Mouse (Mus musculus) heart, embryonic 11.5 days (tissue): ENCODE results near the gene Iqsec1. TPM values are rescaled to one million over a fixed set of nuclear protein-coding genes. Genes with fewer than 3 reads are reported as not detected.
A peak's percentile ranks its signal among the peaks of the same experiment; 100 is the strongest.

Experiments
- ATAC-seq: fragments of 200-750 bp; cut with Nextera tagmentation; replicated peaks from 2 replicates; pipeline ENCODE4 v1.8.0; 2017; ENCODE audit warnings: moderate library complexity; ENCODE audit not compliant: insufficient number of reproducible peaks, low FRiP score, low TSS enrichment
- H3K27ac ChIP-seq: fragments of 300-500 bp; sonication (generic); 2 replicates; pipeline ENCODE4 v1.5.1; 2014; ENCODE audit warnings: mild to moderate bottlenecking, low read depth, low read length
- H3K27me3 ChIP-seq: fragments of 300-500 bp; sonication (generic); 2 replicates; pipeline ENCODE4 v1.6.1; 2014; ENCODE audit warnings: mild to moderate bottlenecking, low read length, mixed read lengths; ENCODE audit not compliant: control insufficient read depth, insufficient read depth
- H3K36me3 ChIP-seq: fragments of 300-500 bp; sonication (generic); 2 replicates; pipeline ENCODE4 v1.6.1; 2014; ENCODE audit warnings: mild to moderate bottlenecking, low read length, moderate library complexity, mixed read lengths; ENCODE audit not compliant: control insufficient read depth, insufficient read depth
- H3K4me1 ChIP-seq: fragments of 300-500 bp; sonication (generic); 2 replicates; pipeline ENCODE4 v1.6.1; 2014; ENCODE audit warnings: low read length; ENCODE audit not compliant: control insufficient read depth, insufficient read depth
- H3K4me2 ChIP-seq: fragments of 300-500 bp; sonication (generic); 2 replicates; pipeline ENCODE4 v1.6.1; 2014; ENCODE audit warnings: mild to moderate bottlenecking, moderate library complexity
- H3K4me3 ChIP-seq: fragments of 300-500 bp; sonication (generic); 2 replicates; pipeline ENCODE4 v1.5.1; 2014; ENCODE audit warnings: low read depth, low read length
- H3K9ac ChIP-seq: fragments of 300-500 bp; sonication (generic); 2 replicates; pipeline ENCODE4 v1.6.1; 2014; ENCODE audit warnings: mild to moderate bottlenecking, low read depth, low read length, moderate library complexity
- H3K9me3 ChIP-seq: fragments of 300-500 bp; sonication (generic); replicated peaks from 2 replicates; pipeline ENCODE4 v1.6.1; 2016; ENCODE audit warnings: low read length; ENCODE audit not compliant: control insufficient read depth
- WGBS: fragments of 180-500 bp; shearing (Covaris S2); extraction: QIAGEN DNeasy Blood & Tissue Kit; methylation state at CpG from one replicate; pipeline ENCODE4 v1.1.7; 2014; ENCODE audit not compliant: insufficient replicate concordance; 5-methylcytosine and 5-hydroxymethylcytosine counted together
- polyA plus RNA-seq: library from polyadenylated mRNA; unstranded; fragments of >200 nt; fragmentation: Nextera tagmentation; extraction: Ambion mirVana; gene quantifications from 2 replicates; pipeline ENCODE4 v1.2.1, GENCODE M21; 2014

Gene Iqsec1
- polyA plus RNA-seq, 1 experiment from 2014 or later, result 18.1 TPM

DNA sequence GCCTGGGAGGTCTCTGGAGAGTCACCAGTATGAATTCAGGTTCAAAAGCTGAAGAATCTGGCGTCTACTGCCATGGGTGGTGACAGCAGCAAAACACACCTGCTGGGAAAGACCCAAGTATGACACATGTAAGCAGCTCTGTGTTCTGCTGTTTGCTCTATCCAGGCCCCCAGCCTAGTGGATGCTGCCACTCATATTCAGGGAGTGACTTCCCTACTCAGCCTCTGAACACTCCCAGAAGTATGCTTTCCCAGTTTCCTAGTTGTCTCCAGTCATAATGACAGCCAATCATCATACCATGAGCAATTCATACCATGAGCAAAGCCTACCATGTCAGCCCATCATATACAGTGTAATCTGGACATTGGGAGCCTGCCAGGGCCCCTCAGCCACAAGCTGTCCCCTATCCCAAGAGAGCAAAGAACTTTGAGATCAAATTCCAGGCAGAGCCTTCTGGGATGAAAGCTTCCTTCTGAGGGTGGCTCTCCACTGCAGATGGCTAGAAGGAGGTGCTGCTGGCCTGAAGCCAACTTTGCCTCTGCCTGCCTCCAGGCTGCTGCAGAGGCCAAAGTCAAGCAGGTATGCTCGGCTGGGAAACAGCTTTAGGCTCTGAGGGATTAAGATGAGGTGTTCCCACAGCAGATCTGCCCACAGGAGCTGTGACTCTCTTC lies 42.8 kb downstream of the Iqsec1 start:
- Histone ChIP-seq H3K27me3 (no peaks in the 10 kb centered on the region), H3K4me1 (peaks cover 33% of the 10 kb centered on the region), H3K9ac (no peak overlapping the region), H3K4me2 (no peak overlapping the region), H3K27ac (no peak overlapping the region), H3K36me3 (no peaks in the 10 kb centered on the region), H3K4me3 (no peak overlapping the region), H3K9me3 (no peaks in the 10 kb centered on the region)
- no peak for ATAC-seq
- WGBS, result 46% methylated on average over 2 of the region's 2 CpGs

DNA sequence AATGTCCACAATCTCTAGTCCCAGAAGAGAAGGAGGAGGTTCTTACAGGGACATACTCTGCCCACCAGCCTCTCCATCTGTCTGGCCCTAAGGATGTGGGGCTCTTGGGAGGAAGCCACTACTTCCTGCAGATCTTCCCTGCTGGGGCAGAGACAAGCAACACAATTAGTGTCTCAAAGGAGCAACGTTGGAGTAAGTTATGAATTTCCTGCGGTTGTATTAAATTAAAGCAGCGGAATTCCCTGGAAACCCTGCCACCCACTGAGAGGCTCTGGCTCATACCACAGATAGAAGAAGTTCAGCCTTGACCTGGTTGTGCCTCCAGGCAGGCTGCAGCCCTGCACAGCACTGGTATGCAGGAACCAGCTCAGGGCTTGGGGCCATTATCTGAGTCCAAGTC lies 47.2 kb downstream of the Iqsec1 start:
- no peak overlapping the region for H3K4me3 ChIP-seq
- no peak overlapping the region for H3K27ac ChIP-seq
- H3K9ac ChIP-seq, result no peak overlapping the region
- no peaks in the 10 kb centered on the region for H3K27me3 ChIP-seq
- WGBS, result 48% methylated on average over 3 of the region's 3 CpGs
- H3K4me2 ChIP-seq, result no peak overlapping the region
- no peaks in the 10 kb centered on the region for H3K36me3 ChIP-seq
- H3K9me3 ChIP-seq, result no peaks in the 10 kb centered on the region
- ATAC-seq, result no peak
- H3K4me1 ChIP-seq, result peaks cover 50% of the 10 kb centered on the region

DNA sequence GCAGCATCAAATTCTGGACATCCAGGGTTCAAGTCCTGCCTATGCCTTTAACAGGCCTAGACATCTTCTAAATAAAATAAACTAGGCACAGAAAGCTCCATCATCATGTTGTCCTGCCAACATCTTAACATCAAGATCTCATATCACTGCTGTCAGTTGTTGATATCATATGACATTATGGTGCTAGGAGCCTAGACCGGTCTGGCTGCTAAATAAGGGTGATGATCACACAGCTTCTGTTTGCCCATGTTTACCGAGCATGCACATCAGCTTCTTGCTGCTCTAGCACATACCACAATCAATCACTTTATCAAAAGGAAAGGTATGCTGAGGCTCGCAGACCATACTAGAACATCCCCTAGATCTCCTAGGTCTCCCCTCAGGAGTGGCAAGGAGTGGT lies 54.8 kb downstream of the Iqsec1 start:
- Histone ChIP-seq H3K27ac (no peak overlapping the region), H3K4me2 (no peak overlapping the region), H3K9me3 (no peaks in the 10 kb centered on the region), H3K36me3 (no peaks in the 10 kb centered on the region), H3K4me3 (no peak overlapping the region), H3K4me1 (peaks cover 27% of the 10 kb centered on the region), H3K27me3 (no peaks in the 10 kb centered on the region), H3K9ac (no peak overlapping the region)
- WGBS, result 88% methylated on average over 3 of the region's 3 CpGs
- ATAC-seq, result no peak

DNA sequence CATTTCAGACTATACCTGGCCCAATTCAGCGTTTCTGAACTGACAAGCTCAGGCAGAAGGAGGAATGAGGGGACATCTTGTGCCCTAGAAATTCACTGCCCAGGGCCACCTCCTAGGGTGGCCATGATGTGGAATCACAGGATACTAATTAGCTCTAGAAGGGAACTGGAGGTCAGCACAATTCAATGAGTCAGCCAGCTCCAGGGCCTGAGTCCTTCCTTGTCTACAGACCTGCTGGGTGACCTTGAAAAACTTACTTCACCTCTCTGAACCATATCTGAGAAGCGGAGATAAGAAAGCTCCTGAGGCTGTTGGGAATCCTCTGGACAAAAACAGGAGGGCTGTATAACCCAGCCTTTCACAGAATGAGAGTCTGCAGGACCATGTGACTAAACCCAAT lies 59.7 kb downstream of the Iqsec1 start:
- Histone ChIP-seq H3K36me3 (no peaks in the 10 kb centered on the region), H3K4me1 (peaks cover 45% of the 10 kb centered on the region), H3K9ac (no peak overlapping the region), H3K27ac (no peak overlapping the region), H3K27me3 (no peaks in the 10 kb centered on the region), H3K4me3 (no peak overlapping the region), H3K4me2 (no peak overlapping the region), H3K9me3 (no peaks in the 10 kb centered on the region)
- no peak for ATAC-seq
- 67% methylated on average over 2 of the region's 2 CpGs for WGBS

DNA sequence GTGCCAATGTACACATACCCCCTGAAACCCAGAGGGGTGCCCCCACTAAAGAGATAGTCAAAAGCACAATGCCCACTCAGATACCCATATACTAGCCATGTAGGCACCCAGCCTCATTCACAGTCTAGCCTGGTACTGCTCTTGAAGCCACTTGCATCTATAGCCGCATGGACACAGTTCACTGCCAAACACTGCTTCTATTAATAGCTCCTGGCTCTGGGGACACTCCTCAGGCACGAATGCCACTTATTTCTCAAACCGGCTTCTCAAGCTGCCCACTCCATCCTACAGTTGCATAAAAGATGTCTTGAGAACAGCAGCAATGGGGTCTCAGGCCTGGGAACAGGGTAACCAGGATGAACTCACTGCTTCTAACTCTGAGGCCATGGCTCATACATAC lies 63.0 kb downstream of the Iqsec1 start:
- Histone ChIP-seq H3K27ac (peak overlapping the region; percentile 41; the same call in 1 of the 2 replicates), H3K36me3 (no peaks in the 10 kb centered on the region), H3K4me2 (peak overlapping the region; percentile 34), H3K4me1 (peaks cover 62% of the 10 kb centered on the region), H3K9me3 (no peaks in the 10 kb centered on the region), H3K9ac (no peak overlapping the region), H3K4me3 (no peak overlapping the region), H3K27me3 (no peaks in the 10 kb centered on the region)
- no peak for ATAC-seq
- 42% methylated on average over 3 of the region's 3 CpGs for WGBS

DNA sequence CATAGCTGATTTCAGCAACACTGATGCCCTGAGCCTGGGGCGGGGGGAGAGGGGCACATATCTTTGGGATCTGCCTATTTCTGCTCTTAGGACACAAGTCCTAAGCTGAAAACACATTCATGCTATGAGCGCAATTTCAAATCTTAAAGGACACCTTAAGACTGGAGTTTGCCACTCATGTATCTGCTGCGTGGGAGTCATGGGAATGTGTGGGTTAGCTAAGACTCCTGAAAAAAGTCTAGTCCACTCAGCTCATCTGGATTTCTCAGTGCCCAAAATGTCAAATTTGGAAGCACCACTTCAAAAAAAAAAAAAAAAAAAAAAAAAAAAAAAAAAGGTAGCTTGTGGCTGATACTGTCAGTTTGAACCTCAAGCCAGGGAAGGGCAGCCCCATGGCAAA lies 63.7 kb downstream of the Iqsec1 start:
- Histone ChIP-seq H3K36me3 (no peaks in the 10 kb centered on the region), H3K9me3 (no peaks in the 10 kb centered on the region), H3K4me1 (peaks cover 66% of the 10 kb centered on the region), H3K9ac (no peak overlapping the region), H3K4me2 (no peak overlapping the region), H3K4me3 (no peak overlapping the region), H3K27me3 (no peaks in the 10 kb centered on the region), H3K27ac (no peak overlapping the region)
- 85% methylated on average over 3 of the region's 3 CpGs for WGBS
- no peak for ATAC-seq

DNA sequence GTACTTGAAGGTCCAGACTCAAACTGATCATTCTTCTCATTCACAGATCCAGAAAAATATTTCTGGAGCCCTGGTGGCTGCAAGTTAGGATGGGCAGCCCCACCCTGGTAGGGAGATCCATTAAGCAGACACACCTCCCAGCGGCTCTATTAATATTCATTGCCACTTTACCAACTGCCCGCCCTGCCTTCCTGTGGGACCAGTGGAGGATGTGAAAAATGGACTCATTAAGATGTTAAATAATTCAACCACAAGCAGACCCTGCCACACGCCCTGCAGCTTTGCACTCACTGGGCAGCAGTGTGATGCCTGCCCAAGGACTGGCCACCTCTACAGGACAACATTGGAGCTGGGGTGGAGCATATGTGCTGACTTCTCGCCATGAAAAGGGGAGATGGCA lies 64.1 kb downstream of the Iqsec1 start:
- ATAC-seq, result no peak
- H3K4me2 ChIP-seq, result no peak overlapping the region
- no peak overlapping the region for H3K9ac ChIP-seq
- 72% methylated on average over 4 of the region's 4 CpGs for WGBS
- no peak overlapping the region for H3K4me3 ChIP-seq
- no peaks in the 10 kb centered on the region for H3K9me3 ChIP-seq
- peaks cover 67% of the 10 kb centered on the region for H3K4me1 ChIP-seq
- no peaks in the 10 kb centered on the region for H3K27me3 ChIP-seq
- H3K27ac ChIP-seq, result no peak overlapping the region
- no peaks in the 10 kb centered on the region for H3K36me3 ChIP-seq

DNA sequence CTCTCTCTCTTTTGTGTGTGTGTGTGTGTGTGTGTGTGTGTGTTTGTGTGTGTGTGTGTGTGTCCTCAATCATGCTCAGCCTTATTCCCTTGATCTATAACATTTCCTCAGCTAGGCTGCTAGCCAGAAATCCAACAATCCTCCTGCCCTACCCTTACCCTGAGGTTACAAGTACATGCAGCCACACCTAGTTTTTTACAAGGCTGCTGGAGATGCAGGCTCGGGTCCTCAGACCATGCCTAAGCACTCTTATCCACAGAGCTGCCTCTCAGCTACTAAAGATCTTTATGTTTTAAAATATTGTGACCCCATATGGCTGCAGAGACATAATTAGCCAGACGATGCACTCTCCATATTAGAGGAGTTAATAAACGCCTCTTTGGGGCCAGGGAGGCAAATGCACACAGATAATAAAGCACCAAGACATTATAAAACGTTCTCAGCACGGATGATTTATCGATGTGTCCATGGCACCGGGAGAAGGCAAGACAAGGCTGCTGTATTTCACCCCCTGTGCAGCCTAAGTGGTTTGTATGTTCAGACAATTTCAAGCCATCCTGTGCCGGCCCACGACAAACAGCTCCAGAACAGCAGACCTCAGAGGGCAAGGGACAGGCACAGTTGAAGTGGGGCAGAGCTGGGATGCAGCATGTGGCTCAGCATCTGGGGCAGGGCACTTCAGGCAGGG lies 67.1 kb downstream of the Iqsec1 start:
- H3K9ac ChIP-seq, result no peak overlapping the region
- no peak overlapping the region for H3K27ac ChIP-seq
- no peak for ATAC-seq
- H3K27me3 ChIP-seq, result no peaks in the 10 kb centered on the region
- no peaks in the 10 kb centered on the region for H3K9me3 ChIP-seq
- no peaks in the 10 kb centered on the region for H3K36me3 ChIP-seq
- peaks cover 57% of the 10 kb centered on the region for H3K4me1 ChIP-seq
- H3K4me3 ChIP-seq, result no peak overlapping the region
- 65% methylated on average over 9 of the region's 9 CpGs for WGBS
- H3K4me2 ChIP-seq, result no peak overlapping the region
